Mouse (Mus musculus): ENCODE results near the gene Cmas.

GRCm38 (mm10) chr6:142757976-142758375 is 1.5 kb downstream of the Cmas start:
- TF ChIP-seq CTCF (IDR thresholded peaks at IDR 0.05; ENCODE audit: borderline replicate concordance, extremely low read depth, insufficient read depth, insufficient read length), result no peak
- TF ChIP-seq POLR2A (IDR thresholded peaks at IDR 0.05; ENCODE audit: borderline replicate concordance, extremely low read depth, insufficient read depth, insufficient read length, poor library complexity, severe bottlenecking), result no peak
